Mouse (Mus musculus): ENCODE measurements around the gene Sf3b1. TPM values are rescaled to one million over a fixed set of nuclear protein-coding genes. Genes with fewer than 3 reads are reported as not detected.
"Not testable (repeated sequence)": the region's sequence is repeated elsewhere in the genome, so short reads cannot be mapped to it uniquely, and the experiment has no call there.

Gene Sf3b1
- polyA plus RNA-seq, 1 experiment from 2014 or later, result 288 TPM

DNA sequence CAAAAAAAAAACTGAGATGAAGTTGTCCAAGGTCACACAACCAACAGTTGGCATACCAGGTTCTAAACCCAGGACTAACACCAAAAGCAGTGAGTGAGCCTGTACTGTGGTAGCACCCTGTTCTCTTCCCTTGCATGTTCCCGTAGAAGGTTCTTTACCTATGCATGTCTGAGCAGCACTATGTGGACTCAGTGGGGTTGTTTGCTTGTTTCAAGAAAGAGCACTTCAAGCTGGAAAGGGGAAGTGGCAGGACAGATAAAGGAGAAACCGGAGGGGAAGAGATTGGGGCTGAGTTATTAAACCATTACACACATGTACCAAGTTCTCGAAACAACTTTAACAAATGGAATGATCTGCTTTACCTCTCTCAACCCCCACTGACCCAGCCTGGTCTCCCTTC is 44.6 kb downstream of the Sf3b1 start:
- H3K4me2 ChIP-seq (replicated peaks), result no peak overlapping the region
- H3K36me3 ChIP-seq, result peaks cover 29% of the 10 kb centered on the region
- no peaks in the 10 kb centered on the region for H3K9me3 ChIP-seq (replicated peaks)
- no peaks in the 10 kb centered on the region for H3K27me3 ChIP-seq
- no peak for ATAC-seq (ENCODE audit: insufficient number of reproducible peaks, low FRiP score, low TSS enrichment, low read depth)
- H3K4me3 ChIP-seq (replicated peaks), result no peak overlapping the region
- H3K9ac ChIP-seq, result no peak overlapping the region
- 84% methylated on average over 3 of the region's 3 CpGs for WGBS
- no peaks in the 10 kb centered on the region for H3K4me1 ChIP-seq
- H3K27ac ChIP-seq (replicated peaks), result no peak overlapping the region

DNA sequence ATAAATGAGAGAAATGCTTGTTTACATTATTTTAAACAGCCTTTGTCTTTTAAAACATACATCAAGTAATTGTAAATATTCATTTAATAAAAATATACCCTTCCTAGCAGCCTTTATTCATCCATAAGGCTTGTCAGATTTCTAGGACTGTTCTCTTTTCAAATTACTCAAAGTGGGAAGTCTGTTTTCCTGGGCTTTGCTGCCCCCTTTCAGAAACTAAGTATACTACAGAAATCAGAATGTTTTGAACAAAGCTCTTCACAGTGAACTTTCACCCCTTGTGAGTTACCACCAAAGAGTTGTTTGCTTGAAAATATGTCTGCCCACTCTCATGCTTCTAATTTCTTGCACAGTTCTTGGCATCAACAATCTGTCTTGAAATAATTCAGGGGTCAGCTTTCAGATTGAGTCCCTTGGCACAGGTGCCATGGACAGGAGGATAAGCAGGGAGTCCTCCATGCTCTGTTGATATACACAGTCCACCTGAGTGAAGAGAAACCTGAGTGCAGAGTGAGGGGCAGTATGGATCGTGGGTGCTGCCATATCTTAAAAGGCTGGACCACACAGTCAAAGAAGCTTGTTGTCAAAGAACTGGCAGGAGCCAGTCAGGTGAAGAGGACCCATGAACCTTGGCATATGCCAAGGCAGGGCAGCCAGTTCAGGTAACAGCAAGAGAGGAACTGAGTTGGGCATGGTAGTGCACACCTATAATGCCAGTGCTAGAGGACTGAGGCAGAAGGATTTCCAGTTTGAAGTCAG is 47.9 kb downstream of the Sf3b1 start:
- no peaks in the 10 kb centered on the region for H3K4me1 ChIP-seq
- H3K9me3 ChIP-seq (replicated peaks), result no peaks in the 10 kb centered on the region
- H3K4me3 ChIP-seq (replicated peaks), result no peak overlapping the region
- H3K9ac ChIP-seq, result no peak overlapping the region
- ATAC-seq (ENCODE audit: insufficient number of reproducible peaks, low FRiP score, low TSS enrichment, low read depth), result 0 out of 2 replicates have a peak, but pooled peaks have one; percentile 15
- H3K36me3 ChIP-seq, result peaks cover 4% of the 10 kb centered on the region
- H3K27ac ChIP-seq (replicated peaks), result no peak overlapping the region
- WGBS, result 38% methylated on average over 1 of the region's 1 CpGs
- H3K4me2 ChIP-seq (replicated peaks), result no peak overlapping the region
- no peaks in the 10 kb centered on the region for H3K27me3 ChIP-seq

DNA sequence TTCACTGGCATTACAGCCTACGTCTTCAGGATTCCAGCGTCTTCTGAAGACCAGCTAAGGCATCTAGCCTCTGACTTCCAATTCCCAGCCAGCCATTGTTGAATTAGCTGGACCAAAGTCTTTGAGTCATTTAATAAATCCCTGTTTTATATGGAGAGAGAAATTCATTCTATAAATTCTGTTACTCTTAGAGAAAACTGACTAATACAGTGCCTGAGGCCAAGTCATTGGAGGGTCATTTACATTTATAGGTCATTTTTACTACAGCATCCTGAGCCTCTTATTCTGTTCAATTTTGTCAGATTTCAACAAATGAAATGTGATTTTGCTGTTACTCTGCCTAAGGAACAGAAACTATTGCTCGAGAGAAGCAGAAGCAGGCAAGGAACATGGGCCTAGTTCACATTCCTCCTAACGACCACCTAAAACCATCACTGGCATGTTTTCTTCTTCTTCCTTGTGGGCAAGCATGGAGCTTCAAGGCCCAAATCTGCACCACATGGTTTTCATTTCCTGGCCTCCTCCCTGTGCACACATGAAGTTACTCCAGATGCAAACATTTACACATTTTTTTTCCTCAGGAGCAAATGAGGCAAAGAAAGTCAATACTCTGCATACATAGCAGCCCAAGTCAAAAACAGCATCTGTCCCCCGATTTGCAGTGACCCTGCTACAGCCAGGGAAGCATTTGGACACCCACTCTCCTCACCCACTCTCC is 55.4 kb downstream of the Sf3b1 start:
- Histone ChIP-seq H3K9ac (no peak overlapping the region), H3K27ac (replicated peaks) (peak overlapping the region; percentile 44; the same call in 1 of the 2 replicates), H3K9me3 (replicated peaks) (no peaks in the 10 kb centered on the region), H3K27me3 (no peaks in the 10 kb centered on the region), H3K36me3 (no peaks in the 10 kb centered on the region), H3K4me1 (peaks cover 13% of the 10 kb centered on the region; the same call in 1 of the 2 replicates), H3K4me2 (replicated peaks) (no peak overlapping the region), H3K4me3 (replicated peaks) (no peak overlapping the region)
- 51% methylated on average over 5 of the region's 5 CpGs for WGBS
- no peak for ATAC-seq (ENCODE audit: insufficient number of reproducible peaks, low FRiP score, low TSS enrichment, low read depth)

DNA sequence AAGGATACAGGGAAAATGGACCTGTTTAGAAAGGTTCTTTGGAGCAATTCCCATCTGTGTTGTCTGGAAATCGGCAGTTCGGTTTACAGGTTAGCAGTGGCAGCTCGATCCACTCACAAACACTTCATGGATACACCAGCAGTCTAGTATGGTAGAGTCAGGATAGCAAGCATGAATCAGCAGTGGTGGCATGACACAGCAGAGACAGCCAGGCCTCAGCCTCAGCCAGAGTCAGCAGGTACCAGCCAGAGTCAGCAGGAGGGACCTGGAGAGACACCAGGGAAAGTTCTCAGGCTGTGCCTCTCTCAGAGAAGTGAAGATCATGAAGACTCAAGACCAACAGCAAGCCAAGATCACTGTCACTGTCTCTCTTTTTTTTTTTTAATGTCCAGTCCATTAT is 60.4 kb downstream of the Sf3b1 start:
- no peaks in the 10 kb centered on the region for H3K9me3 ChIP-seq (replicated peaks)
- H3K4me1 ChIP-seq, result peaks cover 16% of the 10 kb centered on the region
- H3K36me3 ChIP-seq, result no peaks in the 10 kb centered on the region
- H3K9ac ChIP-seq, result no peak overlapping the region
- H3K27me3 ChIP-seq, result no peaks in the 10 kb centered on the region
- no peak for ATAC-seq (ENCODE audit: insufficient number of reproducible peaks, low FRiP score, low TSS enrichment, low read depth)
- H3K27ac ChIP-seq (replicated peaks), result no peak overlapping the region
- 94% methylated on average over 3 of the region's 3 CpGs for WGBS
- H3K4me3 ChIP-seq (replicated peaks), result no peak overlapping the region
- no peak overlapping the region for H3K4me2 ChIP-seq (replicated peaks)

DNA sequence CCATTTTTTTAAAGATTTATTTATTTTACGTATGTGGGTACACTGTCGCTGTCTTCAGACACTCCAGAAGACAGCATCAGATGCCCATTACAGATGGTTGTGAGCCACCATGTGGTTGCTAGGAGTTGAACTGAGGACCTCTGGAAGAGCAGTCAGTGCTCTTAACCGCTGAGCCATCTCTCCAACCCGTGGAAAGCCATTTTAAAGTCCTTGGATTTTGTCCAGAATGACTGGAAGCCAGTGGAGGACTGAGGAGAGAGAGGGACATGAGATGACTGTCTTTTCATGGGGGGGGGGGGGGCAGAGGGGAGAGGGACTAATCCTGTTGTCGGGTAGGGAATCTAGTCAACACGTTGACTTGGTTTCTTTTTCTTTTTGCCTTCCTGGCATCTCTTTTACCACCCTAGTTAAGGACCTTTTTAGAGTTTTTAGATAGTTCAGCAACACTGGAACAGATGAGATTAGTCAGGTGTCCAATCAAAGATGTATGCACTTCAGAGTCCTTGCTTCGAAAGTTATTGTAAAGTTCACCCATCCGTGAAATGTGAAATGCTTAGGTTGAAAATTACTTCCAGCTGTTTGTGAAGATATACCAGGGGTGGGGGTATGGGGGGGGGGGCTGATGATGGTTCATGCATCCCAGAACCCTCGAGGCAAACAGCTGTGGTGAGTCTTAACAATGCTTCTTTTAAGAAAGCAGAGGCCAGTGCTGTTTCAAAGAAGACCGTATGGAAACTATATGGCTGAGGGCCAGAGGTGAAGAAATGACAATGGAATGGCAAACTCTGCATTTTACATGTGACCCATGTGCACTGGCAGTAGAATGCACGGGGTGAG is 61.9 kb downstream of the Sf3b1 start:
- no peak overlapping the region for H3K27ac ChIP-seq (replicated peaks)
- no peaks in the 10 kb centered on the region for H3K9me3 ChIP-seq (replicated peaks)
- H3K4me3 ChIP-seq (replicated peaks), result no peak overlapping the region
- H3K9ac ChIP-seq, result no peak overlapping the region
- H3K36me3 ChIP-seq, result no peaks in the 10 kb centered on the region
- peak; percentile 83 for ATAC-seq (ENCODE audit: insufficient number of reproducible peaks, low FRiP score, low TSS enrichment, low read depth)
- H3K4me1 ChIP-seq, result peaks cover 10% of the 10 kb centered on the region
- H3K4me2 ChIP-seq (replicated peaks), result no peak overlapping the region
- H3K27me3 ChIP-seq, result no peaks in the 10 kb centered on the region
- 23% methylated on average over 11 of the region's 11 CpGs for WGBS

DNA sequence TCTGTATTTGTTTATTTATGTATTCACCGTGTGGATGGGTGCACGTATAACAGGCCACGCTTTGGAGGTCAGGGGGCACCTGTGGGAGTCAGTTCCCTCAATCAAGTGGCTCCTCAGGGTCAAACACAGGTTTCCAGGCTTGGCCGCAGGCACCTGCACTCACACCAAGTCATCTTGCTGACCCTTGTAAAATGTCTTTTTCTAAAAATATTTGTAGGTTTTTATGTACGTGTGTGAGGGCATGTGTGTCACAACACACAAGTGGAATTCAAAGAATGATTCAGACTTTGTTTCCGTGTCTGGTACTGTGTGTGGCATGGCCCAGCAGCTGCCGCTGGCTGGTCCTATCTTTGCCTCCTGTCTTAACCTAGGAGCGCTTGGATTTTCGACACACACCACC is 65.6 kb downstream of the Sf3b1 start:
- H3K27me3 ChIP-seq, result no peaks in the 10 kb centered on the region
- H3K36me3 ChIP-seq, result no peaks in the 10 kb centered on the region
- H3K4me1 ChIP-seq, result peaks cover 8% of the 10 kb centered on the region
- no peak overlapping the region for H3K4me2 ChIP-seq (replicated peaks)
- H3K4me3 ChIP-seq (replicated peaks), result no peak overlapping the region
- 78% methylated on average over 9 of the region's 9 CpGs for WGBS
- no peaks in the 10 kb centered on the region for H3K9me3 ChIP-seq (replicated peaks)
- ATAC-seq (ENCODE audit: insufficient number of reproducible peaks, low FRiP score, low TSS enrichment, low read depth), result no peak
- H3K27ac ChIP-seq (replicated peaks), result no peak overlapping the region
- no peak overlapping the region for H3K9ac ChIP-seq

DNA sequence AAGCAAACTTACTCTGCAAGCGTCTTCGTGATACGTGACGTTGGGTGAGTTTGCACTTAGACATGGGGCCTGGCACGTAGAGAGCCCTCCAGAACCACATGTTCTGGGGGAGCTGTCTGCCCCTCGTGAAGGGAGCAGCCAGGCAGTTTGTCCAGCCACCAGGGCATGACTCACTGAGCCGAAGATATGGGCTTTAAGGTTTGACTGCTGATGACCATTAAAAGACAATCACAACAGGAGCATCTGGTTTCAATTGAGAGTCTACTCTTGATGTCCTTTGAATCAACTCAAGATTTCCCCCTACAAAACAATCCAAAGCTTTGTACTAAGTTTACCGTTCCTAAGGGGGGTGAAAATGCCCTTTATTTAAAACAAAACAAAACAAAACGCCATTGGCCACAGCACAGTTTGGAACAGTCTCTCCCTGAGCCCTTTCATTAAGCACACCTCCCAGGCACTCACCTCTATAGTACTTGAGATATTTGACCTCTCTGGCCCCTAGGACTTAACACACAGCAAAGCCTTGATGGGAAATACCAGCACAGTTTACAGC is 66.6 kb downstream of the Sf3b1 start:
- Histone ChIP-seq H3K9ac (no peak overlapping the region), H3K4me3 (replicated peaks) (no peak overlapping the region), H3K9me3 (replicated peaks) (no peaks in the 10 kb centered on the region), H3K4me2 (replicated peaks) (no peak overlapping the region), H3K4me1 (peaks cover 8% of the 10 kb centered on the region), H3K36me3 (no peaks in the 10 kb centered on the region), H3K27me3 (no peaks in the 10 kb centered on the region), H3K27ac (replicated peaks) (no peak overlapping the region)
- WGBS, result 42% methylated on average over 9 of the region's 9 CpGs
- no peak for ATAC-seq (ENCODE audit: insufficient number of reproducible peaks, low FRiP score, low TSS enrichment, low read depth)

DNA sequence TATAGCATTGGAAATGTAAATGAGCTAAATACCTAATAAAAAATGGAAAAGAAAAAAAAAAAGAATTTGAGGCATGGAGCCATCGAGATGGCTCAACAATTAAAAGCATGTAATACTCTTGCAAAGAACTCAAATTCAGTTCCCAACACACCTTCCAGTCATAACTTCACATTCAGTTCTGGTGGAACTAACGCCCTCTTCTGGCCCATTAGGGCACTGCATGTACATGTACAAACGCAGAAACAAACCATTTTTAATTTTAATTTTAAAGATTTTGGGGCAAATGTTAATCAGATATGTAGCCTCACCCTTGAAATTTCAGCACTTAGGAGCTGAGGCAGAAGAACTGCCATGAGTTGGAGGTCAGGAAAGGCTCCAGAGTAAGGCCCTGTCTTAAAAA is 68.8 kb downstream of the Sf3b1 start:
- Histone ChIP-seq H3K27ac (replicated peaks) (no peak overlapping the region), H3K36me3 (no peaks in the 10 kb centered on the region), H3K4me2 (replicated peaks) (no peak overlapping the region), H3K27me3 (no peaks in the 10 kb centered on the region), H3K9me3 (replicated peaks) (no peaks in the 10 kb centered on the region), H3K9ac (no peak overlapping the region), H3K4me1 (no peaks in the 10 kb centered on the region), H3K4me3 (replicated peaks) (no peak overlapping the region)
- 76% methylated on average over 3 of the region's 3 CpGs for WGBS
- ATAC-seq (ENCODE audit: insufficient number of reproducible peaks, low FRiP score, low TSS enrichment, low read depth), result no peak

DNA sequence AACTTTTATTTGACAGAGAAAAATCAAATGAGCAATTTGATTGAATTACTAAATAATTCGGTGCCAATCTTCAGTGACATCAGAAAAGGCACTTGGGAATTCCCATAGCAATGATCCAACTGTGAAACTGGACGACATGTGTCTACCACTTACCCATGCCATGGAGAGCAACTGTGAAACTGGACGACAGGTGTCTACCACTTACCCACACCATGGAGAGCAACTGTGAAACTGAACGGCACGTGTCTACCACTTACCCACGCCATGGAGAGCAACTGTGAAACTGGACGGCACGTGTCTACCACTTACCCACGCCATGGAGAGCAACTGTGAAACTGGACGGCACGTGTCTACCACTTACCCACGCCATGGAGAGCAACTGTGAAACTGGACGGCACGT is 70.3 kb downstream of the Sf3b1 start:
- WGBS, result 92% methylated on average over 12 of the region's 14 CpGs
- not testable (repeated sequence) for H3K4me2 ChIP-seq (replicated peaks); ATAC-seq (ENCODE audit: insufficient number of reproducible peaks, low FRiP score, low TSS enrichment, low read depth); H3K36me3 ChIP-seq; H3K4me1 ChIP-seq; H3K27me3 ChIP-seq; H3K9ac ChIP-seq; H3K9me3 ChIP-seq (replicated peaks); H3K27ac ChIP-seq (replicated peaks); H3K4me3 ChIP-seq (replicated peaks)

DNA sequence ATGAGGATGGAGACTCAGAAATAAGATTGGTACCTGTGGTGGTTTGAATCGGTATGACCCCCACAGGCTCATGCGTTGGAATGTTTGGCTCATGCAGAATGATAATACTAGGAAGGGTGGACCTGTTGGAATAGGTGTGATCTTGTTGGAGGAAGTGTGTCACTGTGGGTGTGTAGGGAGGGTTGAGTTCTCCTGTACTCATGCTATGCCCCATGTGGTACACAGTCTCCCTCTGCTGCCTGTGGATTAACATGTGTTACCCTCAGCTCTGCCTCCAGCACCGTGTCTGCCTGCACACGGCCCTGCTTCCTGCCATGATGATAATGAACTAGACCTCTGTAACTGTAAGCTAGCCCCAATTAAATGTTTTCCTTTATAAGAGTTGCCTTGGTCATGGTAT is 72.4 kb downstream of the Sf3b1 start:
- H3K36me3 ChIP-seq, result no peaks in the 10 kb centered on the region
- no peak overlapping the region for H3K4me2 ChIP-seq (replicated peaks)
- no peak overlapping the region for H3K27ac ChIP-seq (replicated peaks)
- no peak overlapping the region for H3K9ac ChIP-seq
- ATAC-seq (ENCODE audit: insufficient number of reproducible peaks, low FRiP score, low TSS enrichment, low read depth), result no peak
- no peaks in the 10 kb centered on the region for H3K27me3 ChIP-seq
- 73% methylated on average over 4 of the region's 4 CpGs for WGBS
- H3K4me3 ChIP-seq (replicated peaks), result no peak overlapping the region
- no peaks in the 10 kb centered on the region for H3K9me3 ChIP-seq (replicated peaks)
- H3K4me1 ChIP-seq, result no peaks in the 10 kb centered on the region

DNA sequence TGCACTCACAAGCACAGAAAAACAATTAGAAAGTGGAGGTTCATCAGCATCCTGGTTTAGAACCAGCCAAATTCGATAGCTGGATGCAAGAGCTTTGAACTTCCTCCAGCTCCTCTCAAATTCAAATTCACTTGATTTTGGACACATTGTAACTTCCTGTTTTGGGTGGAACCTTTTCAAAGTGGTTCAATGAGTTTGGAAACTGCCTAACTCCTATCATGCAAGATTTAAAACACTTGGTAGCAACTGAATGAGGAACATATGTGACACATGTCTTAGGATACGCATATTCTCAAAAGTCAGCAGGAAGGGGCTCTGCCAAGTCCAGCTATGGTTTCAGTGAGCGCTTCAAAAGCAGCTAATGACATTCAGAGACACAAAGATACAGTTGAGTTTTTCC is 82.6 kb downstream of the Sf3b1 start:
- Histone ChIP-seq H3K9me3 (replicated peaks) (no peaks in the 10 kb centered on the region), H3K27me3 (no peaks in the 10 kb centered on the region), H3K36me3 (no peaks in the 10 kb centered on the region), H3K9ac (no peak overlapping the region), H3K4me1 (no peaks in the 10 kb centered on the region), H3K27ac (replicated peaks) (peak overlapping the region; percentile 51; the same call in 1 of the 2 replicates), H3K4me3 (replicated peaks) (no peak overlapping the region), H3K4me2 (replicated peaks) (no peak overlapping the region)
- 33% methylated on average over 3 of the region's 3 CpGs for WGBS
- ATAC-seq (ENCODE audit: insufficient number of reproducible peaks, low FRiP score, low TSS enrichment, low read depth), result no peak; the same call in 1 of the 2 replicates

Data from embryonic facial prominence, embryonic 15.5 days (tissue).